Mouse (Mus musculus) brain, embryonic 14.5 days (tissue): ENCODE data around the gene Abcc1.

Experiments used
- CTCF ChIP-seq: fragments of 200-500 bp; IDR thresholded peaks from 2 replicates; pipeline ENCODE4 v1.5.1; 2012; ENCODE audit warnings: inconsistent platforms, mild to moderate bottlenecking, moderate library complexity, borderline replicate concordance; ENCODE audit not compliant: insufficient read depth, insufficient read length; ENCODE audit errors: extremely low read depth
- POLR2A ChIP-seq: fragments of 200-500 bp; IDR thresholded peaks from 2 replicates; pipeline ENCODE4 v1.6.1; 2012; ENCODE audit warnings: mild to moderate bottlenecking, inconsistent platforms, borderline replicate concordance; ENCODE audit not compliant: poor library complexity, insufficient read depth, insufficient read length, severe bottlenecking; ENCODE audit errors: extremely low read depth

- TF ChIP-seq POLR2A (no peak), CTCF (no peak)
Observed at GRCm38 (mm10) chr16:14371367-14371766, 10.0 kb downstream of the Abcc1 start.
